Mouse (Mus musculus): ENCODE results near the gene Rabgef1.

DNA sequence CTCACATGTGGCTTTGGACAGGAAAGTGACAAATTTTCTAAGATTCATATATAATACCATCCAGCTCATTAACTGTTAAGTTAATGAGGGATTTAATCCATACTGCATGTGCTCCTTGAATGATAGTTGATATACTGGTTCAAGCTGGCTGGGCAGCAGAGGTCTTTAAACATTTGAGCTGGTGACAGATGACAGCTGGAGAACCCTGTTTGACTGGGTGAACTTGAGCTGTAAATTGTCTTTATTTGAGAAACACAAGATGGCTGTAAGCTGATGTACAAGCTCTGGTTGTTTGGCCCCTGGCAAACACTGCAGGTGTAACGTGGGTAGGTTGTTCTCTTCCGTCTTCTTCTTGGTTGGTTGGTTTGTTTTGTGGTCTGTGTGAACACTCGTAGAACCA lies 22.2 kb downstream of the Rabgef1 start:
- TF ChIP-seq CTCF (IDR thresholded peaks at IDR 0.05; ENCODE audit: low read depth) (no peak), EP300 (IDR thresholded peaks at IDR 0.05; ENCODE audit: low read depth) (no peak)

Measured in liver, postnatal 0 days (tissue).